Mouse (Mus musculus) cerebellum, postnatal 14 days (tissue): ENCODE results near the gene Pde10a.

Experiments
- DNase-seq, 2 experiments: peaks; one replicate each; pipeline ENCODE4 v3.0.0; 2021; ENCODE audit warnings: mixed read lengths in 2 of 2

The Pde10a gene

DNA sequence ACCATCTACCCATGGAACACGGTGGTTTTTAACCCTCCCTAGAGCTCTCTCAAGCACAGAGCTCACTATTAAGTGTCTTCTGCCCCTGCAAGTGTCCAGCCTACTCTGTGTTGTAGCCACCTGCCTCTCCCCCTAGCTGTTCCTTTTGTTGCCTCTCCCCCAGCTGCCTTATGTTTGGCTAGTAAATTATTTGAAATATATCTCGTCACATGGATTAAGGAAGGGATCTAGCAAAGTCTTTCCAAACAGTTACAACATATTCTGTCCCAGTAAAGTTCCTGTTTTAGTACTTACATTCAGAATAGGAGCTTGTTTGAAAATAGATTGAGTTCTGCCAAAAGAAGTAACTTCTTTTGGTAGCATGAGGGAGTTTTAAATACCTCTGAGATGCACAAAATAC lies 452.1 kb downstream of the Pde10a start:
- no peak for DNase-seq

DNA sequence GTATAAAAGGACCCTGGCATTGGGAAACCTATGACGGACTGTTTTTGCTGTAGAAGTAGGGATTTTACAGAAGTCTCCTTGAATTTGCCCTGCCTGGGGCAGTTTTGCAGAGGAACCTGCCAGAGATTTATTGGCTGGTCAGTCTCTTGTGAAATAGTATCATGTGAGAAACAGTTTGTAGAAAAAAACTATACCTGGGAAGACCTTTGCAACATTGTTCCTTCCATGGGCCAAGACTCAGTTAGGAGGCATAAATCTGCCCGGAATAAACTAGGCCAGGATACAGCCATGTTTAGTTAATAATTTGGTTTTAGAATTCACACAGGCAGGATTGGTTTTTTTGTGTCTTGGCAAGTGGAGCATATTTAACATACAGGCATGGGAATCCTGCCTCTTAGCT lies 458.4 kb downstream of the Pde10a start:
- DNase-seq = no peak

DNA sequence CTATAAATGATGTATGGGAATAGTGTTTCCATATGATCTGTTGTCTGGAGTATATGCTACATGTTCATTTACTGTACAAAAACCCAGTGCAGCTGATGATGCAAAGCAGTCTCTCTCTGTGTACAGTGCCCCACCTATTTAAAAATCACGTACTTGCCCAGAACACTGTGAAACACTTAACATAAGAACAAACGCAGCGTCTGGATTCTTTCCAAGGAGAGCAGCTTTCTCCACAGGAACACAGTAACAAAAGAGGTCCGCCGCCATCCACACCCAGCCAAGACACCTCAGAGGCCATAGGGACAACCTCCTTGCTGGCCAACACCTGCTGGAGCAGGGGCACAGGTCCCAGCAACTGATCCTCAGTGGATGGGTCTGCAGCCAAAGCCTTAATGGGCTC lies 460.5 kb downstream of the Pde10a start:
- peak; percentile 77 to 84 for DNase-seq

DNA sequence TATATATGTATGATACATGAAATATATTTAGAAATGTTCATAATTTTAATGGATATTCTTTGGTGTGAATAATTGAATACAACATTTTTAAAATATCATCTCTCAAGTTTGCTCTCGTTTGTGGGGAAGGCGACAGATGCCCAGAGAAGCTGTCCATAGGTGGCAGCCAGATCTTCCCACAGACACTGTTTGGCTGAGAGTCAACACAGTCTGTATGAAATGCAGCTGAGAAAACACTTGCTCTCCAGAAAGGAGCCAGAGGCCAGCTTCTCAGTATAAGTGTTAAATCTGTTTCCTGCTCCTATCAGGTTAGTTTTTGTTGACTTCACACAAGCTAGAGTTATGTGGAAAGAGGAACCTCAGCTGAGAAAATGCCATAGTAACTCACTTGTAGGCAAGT lies 461.4 kb downstream of the Pde10a start:
- DNase-seq = peak; percentile 30 to 44

DNA sequence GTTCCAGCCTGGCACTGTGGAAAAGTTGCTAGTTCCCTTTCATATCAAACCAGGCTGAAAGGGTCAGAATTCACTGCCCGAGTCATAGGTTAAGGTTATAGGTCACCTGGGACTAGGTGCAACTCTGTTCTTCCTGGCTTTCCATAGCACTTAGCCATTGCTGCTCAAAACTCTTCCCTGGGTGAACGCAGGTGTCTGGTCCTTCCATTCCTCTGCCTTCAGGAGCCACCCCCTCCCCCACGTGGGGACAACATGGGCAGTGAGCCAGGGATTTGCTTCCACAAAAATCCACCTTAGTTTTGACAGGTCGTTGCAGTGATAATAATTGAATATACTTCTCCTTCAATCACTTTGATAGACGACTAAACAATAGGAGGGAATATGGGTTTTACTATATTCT lies 462.2 kb downstream of the Pde10a start:
- peak in 1 of 2 experiments; percentile 60 for DNase-seq

DNA sequence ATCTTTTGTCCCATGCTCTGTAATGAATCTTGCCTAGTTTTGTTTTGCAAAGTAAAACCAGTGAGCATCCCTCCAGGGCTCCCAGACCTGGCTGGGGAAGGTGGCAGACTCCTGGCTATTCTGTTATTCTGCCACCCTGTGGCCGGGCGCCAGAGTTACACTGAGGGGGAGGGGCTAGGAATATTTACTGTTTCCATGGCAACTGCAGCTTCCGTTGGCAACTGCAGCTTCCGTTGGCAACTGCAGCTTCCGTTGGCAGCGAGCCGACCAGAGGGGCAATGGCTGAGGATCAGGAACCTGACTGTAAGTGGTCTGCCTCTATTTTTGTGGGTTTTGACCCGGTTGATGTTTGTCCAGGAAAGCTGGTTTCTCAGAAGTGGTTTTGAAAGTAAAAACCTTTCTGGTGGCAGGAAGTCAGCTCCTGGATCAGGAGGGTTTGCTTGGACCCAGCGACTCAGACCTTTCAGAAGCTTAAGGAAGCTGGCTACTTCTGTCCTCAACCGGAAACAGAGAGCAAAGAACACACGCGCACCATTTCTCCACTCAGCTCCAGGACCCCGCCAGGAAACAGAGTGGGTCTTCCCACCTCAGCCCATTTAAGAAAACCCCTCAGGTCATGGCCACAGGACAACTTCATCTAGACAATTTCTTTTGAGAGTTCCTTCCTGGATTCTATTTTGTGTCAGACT lies 463.1 kb downstream of the Pde10a start, which contains the start of gene 1700010I14Rik:
Gene 1700010I14Rik (plus strand): TSS at position 215 of the 689 bp plus-strand sequence.
- peak; percentile 79 to 92 for DNase-seq

DNA sequence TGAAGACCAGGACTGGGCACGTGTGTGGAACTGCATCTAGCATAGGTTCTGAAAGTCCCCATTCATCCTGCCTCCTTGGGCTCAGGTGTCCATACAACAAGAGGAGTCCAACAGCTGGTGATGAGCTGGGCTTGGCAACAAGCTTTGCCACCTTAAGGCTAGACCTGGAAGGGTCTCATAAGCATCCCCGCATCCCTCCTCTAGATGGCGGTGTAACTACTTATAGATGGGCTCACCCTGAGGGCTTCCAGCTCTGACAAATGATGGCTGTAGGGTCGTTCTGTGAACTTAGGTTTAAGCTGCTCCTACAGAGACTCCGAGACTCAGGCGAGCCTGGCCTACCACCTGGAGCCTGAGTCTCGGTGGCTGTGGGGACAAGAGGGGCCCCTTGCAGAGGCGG lies 466.0 kb downstream of the Pde10a start:
- peak in 1 of 2 experiments; percentile 65 for DNase-seq

DNA sequence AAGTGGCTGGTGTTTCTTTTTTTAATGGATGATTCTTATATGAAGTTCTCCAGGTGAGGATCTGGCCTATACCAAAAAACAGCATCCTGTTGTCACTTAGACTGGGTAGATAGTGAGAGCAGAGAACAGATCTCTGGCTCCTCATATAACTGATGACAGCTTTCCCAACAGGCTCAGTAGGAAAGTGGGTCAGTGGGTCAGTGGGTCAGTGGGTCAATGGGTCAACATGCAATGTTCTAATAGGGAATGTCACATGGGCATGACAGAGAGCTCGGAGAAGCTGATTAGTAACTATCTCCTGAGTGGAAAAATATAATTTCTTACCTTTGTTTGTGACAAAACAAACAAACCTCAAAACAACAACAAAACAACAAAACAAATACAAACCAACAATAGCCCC lies 470.2 kb downstream of the Pde10a start:
- peak in 1 of 2 experiments; percentile 71 for DNase-seq

DNA sequence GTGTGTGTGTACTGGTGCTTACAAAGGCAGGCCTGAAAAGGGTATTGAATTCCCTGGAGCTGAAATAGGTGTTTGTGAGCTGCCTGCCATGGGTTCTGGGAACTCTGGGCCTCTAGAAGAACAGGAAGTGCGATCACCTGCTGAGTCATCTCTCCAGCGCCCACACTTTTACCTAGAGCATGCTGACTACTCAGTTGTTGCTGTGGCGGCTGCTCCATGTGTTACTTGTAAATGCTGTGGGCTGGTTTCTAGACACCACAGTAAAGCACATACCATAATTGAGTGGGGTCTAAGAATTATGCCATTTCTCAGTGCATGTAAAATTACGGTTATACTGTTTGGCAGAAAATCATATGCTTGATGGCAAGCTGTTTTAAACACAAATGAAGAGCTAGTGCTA lies 477.3 kb downstream of the Pde10a start:
- DNase-seq = no peak

DNA sequence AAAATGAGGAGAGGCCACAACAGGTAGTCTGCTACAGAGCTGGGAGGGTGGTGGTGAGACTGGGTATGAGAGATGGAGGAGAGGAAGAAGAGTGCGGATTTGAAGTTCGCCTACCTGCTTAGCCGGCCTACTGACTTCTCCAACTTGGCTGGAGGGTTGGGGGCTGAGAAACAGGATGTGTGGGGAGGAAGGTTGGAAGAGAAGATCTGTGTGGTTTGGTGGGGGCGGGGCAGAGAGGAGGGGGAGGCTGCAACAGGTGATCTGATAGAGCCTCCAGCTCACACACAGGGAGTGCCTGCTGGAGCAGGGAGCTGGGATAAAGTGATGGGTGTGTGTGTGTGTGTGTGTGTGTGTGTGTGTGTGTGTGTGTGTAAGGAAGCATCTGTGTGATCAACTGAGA lies 479.3 kb downstream of the Pde10a start:
- no peak for DNase-seq

DNA sequence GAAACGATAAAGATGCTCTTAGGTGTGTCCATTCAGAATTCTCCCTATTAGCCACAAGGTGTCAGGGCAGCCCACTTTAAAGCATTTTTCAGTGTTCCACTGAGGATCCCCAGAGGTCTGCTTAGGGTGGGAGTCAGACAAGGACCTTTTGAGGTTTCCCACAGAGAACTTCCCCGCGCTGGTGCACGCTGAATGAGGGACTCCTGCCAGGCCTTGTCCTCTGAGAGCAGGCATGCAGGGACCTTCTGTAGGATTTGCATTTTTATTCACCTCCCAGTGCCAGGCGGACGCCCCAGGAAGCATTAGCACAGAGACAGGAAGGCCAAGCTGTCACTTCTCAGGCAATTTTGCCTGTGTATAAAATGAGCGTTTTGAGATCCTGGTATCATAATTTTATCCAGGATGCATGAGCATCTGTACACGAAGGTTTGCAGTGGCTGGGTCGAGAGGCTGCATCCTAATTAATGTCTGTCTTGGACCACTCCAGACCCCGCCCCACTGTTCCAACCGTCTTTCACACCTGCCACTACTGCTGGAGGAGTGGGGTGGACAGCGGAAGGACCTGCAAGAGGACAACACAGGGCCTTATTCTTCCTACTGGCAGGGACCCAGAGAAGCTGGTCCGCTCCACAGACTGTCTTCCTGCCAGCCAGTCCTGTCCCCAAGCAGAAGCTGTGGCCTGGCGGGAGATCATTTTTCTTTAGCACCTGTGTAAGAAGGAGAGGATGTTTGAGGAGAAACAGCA lies 498.2 kb downstream of the Pde10a start:
- peak; percentile 61 to 67 for DNase-seq

DNA sequence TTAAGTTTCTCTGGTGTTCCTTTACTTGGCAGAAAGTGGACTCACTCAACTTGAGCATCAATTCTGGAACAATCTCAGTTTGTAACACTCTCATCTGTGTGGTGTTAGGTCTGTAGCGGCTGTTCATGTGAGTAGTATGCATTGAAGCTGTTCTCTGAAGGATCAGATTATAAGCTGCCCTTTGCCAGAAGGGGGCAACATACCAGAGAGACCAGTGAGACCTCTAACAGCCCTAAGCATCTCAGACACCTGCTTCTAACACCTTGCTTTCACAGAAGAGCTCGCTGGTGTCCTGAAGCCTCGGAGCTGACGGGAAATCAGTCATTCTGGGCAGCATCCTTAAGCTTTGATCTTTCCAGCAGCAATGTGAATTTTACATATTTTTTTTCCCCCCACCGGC lies 505.0 kb downstream of the Pde10a start:
- peak in 1 of 2 experiments; percentile 18 for DNase-seq

DNA sequence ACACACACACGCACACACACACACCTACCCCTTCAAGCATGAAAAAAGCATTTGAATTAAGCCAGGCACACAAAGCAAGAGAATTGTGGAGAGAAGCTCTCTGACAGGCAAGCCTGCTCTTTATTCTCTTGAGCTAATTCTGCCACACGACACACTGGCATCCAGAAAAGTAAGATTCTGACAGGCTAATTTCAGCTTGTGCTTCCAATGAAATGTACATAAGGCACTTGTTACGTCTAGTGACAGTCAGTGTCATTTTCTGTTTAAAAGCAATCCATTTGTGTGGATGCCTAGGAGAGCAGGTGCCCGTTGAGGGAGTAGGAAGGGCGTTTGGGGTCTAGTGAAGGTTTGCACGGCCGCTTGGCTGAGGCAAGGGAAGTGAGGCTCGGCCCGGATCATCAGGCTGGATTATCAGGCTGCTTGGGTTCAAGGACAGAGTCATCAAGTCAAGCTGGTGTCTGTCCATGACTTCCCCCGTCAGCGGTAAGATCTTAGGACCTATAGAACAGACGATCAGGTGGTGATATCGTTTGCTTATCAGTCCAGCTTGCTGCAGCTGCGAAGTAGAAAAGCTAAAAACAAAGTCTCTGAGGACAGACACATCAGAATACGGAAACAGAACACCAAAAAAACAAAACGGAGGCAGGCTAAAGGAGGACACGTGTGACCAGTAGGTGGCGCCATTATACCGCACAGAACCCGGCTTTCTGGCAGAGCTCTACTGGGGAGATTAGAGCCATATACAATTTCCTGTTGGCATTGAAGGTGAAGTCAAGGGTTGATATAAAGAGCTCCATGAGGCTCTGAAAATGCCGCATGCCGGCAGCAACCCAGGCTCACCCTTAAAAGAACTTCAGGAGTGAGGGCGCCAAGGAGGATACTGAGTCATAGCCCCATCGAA lies 506.3 kb downstream of the Pde10a start:
- DNase-seq = peak; percentile 95 to 96

DNA sequence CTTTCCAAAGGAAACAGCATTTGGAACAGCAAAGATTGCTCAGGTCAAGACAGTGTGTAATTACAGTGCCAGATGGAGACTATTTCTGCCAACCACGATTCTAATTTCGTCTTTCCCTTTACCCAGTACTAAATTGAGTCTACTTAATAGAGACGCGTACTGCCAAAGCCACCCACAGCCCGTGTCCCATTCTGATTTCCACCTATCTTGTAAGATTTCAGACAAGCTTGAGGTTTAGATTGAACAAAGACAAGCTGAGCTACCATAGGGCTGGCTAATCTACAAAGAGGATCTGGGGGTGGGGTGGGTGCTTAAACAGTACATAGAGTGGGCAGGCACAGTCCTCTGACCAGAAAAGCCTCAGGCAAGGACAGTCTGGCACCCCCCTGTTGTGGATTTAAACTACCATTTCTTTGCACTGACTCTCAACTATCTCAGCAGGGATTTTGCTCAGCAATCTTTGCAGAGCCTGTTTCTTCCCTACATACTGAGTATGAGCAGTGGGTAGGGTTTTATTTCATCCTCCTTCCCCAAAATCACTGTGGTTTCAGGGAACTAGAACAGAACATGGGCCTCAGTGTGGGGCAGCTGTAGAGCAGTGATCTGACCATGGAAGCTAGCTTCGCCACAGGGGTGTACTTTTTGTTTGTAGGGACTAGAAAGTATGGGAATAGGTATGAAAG lies 507.3 kb downstream of the Pde10a start:
- peak; percentile 57 to 80 for DNase-seq

DNA sequence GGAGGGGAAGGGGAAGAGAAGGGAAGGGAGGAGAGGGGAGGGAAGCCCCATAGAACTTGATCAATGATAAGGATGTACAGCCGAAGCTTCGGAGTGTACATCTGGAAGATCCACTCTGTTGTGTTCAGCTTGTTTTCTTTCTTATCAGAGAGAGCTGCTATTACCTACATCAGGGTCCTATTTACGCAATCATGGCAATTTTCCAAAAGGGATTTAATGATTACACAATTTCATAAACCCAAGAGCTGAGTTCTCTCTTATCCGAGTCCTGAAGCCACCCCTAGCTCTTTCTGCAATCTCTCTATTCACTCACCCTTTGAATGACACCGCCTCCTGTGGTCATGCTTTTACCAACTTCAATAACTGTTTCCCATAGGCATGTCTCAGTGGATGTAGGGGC lies 508.3 kb downstream of the Pde10a start:
- DNase-seq = no peak

DNA sequence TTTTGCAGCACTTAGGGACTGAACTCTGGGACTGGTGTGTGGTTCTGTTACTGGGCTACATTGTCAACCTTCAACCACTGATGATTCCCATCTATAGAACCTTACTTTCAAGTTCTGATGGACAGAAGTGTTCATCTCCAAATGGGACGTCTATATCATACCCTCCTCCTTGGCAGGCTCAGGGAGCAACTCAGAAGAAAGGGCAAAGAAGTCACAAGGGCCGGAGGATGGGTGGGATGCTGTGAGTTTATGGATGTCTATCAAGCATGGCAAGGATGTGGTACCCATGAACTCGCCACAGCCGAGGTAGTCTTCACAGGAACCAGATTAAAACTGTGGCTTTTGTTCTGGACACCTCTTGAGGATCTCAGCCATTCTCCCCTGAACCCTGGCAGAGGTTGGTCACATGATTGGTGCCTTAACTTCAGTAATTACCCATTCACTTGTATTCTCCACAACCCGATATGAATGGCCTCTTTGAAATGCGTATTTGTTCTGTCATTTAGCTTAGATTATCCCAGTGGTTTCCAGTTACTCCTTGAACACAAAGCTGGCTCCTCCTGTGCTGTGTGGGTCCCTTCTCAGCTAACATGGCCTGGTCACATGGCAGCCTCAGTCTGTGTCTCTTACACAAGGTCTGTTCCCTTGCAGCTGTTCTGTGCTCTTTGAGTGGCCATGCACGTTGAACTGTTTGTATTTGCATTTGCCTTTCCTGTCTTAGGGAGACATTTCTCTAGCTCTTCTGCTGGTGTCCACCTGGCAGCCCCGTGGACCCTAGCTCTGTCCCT lies 510.6 kb downstream of the Pde10a start:
- no peak for DNase-seq
